Mouse (Mus musculus) kidney, postnatal 36 days (tissue): ENCODE data around the gene Slc51a.

ENCODE experiments used
- DNase-seq, 2 experiments: peaks; one replicate each; pipeline ENCODE4 v3.0.0; 2021 to 2022; ENCODE audit warnings: mixed read lengths in 2 of 2

Slc51a gene

GRCm38 (mm10) chr16:32487234-32488111 lies at the start of gene Slc51a:
Gene Slc51a (minus strand): TSS chr16:32487879.
- DNase-seq: peak; percentile 86

DNA sequence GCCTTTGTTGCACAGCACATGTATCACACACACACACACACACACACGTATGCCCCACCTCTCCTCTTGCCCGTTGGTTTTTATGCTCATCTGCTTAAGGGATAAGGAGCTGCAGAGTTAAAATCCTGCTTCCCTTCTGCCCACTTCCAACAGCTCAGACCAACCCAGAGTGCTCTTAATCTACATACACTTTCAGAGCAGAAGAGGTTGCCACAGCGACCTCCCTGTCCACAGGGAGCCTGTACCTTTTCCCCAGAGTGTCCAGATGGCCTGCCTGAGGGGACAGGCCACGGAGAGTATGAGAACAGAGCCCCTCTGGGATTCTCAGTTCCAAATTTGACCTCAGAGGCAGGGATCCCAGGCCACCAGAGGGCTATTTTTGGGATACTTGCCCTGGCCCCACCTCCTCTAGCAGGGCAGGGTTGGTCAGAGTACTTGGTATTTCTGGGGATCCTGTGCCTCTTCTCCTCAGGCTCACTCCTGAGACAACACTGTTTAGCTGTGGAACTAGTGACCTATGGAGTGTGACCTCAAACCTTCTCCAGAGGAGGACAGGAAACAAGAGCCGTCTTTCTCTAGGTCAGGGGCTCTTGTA lies 47.6 kb upstream of the Slc51a start:
- no peak for DNase-seq

DNA sequence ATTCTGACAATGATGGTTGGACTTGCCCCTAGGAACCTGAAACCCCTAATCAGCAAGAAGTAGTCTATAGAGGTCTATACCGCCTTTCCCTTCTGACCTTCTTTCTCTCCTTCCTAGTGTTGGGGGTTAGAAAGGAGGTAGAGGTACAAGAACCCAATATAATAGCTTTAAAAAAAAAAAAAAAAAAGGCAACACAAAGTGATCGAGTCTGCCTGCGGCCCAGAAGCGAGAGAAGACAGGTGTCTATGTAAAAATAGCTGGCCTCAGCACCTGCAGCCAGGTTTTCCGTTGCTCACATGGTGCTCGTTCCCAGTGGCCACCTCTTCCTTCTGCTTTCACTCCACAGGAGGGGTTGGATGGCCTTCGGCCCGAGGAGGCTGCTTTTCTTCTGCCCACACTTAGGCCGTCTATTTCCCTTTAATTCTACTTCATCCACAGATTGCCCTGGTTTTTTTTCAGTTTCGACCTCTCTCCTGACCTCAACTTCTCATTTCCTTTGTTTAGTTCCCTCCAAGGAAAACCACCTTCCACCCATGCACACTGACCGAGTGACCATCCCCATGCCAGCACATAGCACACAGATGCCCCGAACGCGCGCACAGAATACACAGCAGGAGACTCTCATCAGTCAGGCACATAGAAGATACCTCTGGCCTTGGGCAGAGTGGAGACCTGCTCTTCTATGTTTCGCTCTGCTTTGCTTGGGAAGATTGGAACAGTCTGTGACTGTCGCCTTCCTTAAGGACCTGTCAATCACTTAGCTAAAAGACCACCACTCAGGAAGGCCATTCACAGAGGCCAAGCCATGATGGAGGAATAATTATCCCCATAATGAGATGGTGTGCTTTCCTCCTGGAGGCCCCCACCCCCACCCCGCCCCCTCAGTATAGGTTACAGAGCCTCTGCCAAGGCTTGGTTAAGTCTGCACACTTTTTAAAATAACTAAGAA lies 45.5 kb upstream of the Slc51a start:
- no peak for DNase-seq

GRCm38 (mm10) chr16:32526906-32527305 lies 39.2 kb upstream of the Slc51a start:
- DNase-seq: no peak

DNA sequence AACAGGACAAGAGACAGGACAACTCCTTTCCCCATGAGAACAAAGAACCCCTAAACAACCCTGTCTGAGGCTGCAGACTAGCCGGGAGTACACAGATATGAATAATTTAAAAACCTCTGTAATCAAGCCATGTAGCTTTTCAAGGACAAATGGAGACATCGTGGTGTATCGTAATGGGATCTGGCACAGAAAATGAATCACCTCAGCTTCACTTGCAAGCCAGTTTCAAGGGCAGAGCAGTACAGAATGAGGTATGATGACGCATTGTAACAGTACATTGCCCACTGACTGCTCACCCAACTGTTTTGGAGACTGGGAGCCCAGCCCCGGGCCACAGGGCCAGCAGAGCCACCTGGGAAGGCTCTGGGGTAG lies 36.6 kb upstream of the Slc51a start:
- DNase-seq: no peak

DNA sequence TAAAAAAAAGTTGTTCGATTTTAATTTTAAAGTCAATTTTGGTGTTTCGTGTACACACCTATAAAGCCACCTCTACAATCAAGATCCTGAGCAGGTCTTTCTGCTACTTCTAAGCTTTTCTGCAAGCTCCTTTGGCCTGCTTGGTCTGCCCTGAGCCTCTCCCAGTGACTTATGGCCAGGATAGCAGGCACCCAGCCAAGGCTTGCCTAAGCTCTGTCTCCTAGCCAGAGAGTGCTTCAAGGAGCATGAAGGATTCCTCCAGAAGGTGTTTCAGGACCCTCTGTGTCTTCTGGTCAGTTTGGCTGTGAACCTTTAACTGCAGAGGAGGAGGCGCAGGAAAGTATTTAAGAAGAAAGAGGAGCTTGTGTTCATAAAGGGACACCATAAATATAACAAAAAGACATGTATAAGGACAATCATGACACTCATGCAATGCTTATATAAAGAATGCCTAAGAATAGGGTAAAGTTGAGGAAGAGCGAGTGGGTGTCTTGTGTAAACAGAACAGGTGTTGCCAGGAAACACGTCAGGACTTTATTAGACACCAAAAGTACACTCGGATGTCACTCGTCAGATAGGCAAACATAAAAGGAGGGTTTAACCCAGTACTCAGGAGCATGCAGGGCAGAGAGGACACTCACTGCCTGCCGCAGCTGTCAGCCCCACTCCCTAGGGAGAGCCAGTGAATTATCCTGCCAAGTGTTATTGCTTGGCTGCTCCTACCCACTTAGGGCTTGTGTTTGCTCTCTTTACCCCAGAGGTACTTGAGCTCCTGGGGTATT lies 36.0 kb upstream of the Slc51a start:
- DNase-seq: peak; percentile 62 to 80

DNA sequence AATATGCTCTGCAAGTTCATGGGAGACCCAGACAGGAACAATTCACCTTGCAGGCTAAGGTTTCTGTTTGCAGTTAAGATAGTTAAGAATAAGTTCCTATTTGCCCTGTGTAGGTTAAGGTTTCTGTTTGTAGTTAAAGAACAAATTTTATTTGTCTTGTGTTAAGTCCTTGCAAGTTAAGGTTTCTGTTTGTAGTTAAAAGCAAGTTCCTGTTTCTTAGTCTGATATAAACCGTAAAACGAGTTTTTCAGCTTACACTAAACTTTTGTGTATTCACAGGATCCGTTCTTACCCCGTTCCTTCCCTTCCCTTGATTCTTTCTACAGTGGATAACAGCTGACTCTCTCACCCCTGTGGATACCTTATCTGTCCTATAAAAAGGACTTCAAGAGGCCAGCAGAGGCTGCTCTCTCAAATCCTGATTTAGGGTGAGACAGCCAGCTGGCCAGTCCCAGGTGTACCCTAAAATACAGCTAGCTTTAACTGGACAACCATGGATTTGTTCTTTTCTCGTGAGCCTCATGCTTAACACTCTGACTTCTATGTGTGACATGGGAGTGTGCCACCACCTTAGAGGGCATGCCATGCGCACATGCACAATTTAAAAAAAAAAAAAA lies 35.0 kb upstream of the Slc51a start:
- DNase-seq: no peak

DNA sequence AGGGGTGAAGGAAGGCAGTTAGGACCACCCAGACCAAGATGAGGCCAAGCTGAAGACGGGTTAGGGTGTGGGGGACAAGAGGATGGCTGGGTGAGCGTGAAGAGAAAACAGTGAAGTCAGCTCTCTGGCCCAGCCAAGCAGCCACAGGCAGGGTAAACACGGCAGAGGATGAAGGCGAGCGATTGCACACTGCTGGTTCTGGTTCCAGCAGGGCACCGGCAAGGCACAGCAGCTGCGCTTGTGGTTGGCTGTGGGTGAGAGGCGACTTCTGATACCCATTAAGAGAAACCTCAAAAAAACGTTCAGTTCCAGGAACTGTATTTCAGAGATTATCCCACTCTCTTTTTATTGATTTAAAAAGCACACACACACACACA lies 32.7 kb upstream of the Slc51a start:
- DNase-seq: no peak

DNA sequence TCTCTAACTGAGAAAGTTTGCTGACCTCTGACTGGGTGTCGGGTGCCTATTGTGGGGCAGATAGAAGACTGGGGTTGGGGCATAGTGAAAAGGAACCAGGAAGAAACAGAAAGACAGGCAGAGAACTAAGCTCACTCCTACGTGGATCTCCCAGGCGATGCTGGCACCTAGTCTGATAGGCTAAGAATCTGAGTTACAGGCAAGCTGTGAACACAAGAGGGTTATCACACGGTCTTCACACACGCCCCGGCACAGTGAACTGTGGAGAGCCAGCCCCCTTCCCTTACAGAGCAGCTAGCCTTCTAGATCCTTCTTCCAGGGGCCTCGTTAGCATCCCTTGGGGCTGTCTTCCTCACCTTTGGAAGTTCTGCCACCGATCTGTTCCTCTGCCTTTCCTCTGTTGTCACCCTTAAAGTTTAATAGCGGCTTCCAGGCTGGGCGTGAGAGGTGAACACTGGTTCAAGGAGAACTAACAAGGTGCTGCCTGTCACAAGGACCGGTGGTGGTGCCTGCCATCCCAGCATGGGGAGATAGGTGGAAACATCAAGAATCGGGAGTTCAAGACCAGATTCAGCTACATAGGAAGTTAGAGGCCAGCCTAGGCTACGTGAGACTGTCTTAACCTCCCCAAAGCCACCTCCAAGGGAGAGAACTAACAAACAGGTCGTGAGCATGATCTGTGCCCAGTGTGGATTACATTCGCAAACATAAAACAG lies 32.1 kb upstream of the Slc51a start:
- DNase-seq: no peak

DNA sequence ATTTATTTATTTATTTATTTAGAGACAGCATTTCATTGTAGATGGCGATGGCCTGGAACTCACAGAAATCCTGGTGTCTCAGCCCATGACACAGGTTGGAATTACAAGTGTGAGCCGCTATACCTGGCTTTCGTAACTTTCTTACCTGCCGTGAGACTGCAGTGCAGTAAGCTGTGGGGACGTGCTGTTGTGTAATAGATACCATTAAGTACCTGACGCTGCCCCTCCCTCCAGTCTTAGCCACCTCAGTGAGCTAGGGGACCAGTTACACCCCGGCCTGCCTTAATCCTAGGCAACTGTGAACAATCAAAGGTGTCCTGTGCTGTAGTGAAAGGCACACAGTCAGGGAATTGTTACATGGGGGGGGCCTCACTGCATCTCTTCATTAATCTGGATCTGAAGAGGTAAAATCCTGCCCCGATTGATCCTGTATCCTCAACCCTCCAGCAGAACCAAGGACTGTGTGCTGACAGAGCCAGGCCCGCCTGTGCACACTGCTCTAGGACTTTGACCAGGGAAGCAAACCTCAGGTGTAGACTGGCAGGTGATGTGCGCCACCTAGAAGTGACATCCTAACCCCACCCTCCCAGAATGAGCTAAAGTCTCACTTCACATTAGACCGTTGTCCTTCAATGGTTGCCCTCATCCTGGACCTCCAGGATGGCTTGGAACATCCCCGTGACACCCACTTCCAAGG lies 30.3 kb upstream of the Slc51a start:
- no peak for DNase-seq

- DNase-seq: no peak
Measured at GRCm38 (mm10) chr16:32516006-32516962, 28.6 kb upstream of the Slc51a start.

GRCm38 (mm10) chr16:32513948-32514347 lies 26.3 kb upstream of the Slc51a start:
- no peak for DNase-seq

DNA sequence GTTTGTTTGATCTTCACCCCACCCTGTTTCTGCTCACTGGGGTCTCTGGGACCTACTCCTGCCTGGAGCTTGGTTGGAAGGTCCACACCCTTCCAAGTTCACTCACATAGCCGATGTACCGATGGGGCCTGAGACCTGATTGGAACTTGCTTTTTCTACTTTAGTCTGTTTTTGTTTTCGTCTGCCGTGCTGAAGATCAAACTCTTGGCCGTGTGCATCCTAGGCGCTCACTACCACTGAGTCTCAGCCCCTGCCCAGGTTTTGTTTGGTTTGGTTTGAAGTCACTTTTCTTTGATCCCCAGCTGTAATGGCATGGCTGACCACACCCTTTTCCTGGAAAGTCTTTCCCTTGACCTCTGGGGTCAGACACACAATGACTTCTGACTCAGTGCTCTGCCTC lies 25.7 kb upstream of the Slc51a start:
- DNase-seq: no peak

DNA sequence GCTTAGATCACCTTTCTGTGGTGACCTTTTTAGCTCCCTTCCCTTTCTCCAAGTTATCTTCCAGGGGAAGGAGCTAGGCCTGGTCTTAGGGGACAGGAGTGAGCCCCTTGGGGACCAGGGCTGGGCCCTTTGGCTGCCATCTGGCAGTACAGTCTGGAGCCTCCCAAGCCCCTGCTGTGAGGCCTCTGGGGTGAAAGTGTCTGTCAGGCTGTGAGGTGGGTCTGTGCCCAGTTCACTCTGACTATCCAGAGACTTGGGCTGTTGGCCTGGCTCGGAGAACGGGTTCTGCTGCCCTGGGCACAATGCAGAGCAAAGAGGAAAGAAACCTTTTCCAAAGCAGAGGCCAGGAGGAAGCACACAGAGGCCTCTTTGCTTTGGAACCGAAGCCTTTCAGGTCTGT lies 25.2 kb upstream of the Slc51a start:
- DNase-seq: no peak

GRCm38 (mm10) chr16:32511827-32512490 lies 24.3 kb upstream of the Slc51a start:
- no peak for DNase-seq

- DNase-seq: no peak
Measured at GRCm38 (mm10) chr16:32511338-32511734, 23.7 kb upstream of the Slc51a start.

- DNase-seq: no peak
Measured at GRCm38 (mm10) chr16:32510399-32511337, 23.0 kb upstream of the Slc51a start.
